Mouse (Mus musculus) spleen, adult 2 months (tissue): ENCODE measurements around the gene Ncs1.

Experiments
- CTCF ChIP-seq: fragments of 200-500 bp; IDR thresholded peaks from 2 replicates; pipeline ENCODE4 v1.5.1; 2011; ENCODE audit warnings: mild to moderate bottlenecking, inconsistent platforms; ENCODE audit not compliant: insufficient read depth, insufficient read length, insufficient replicate concordance; ENCODE audit errors: extremely low read depth
- POLR2A ChIP-seq: fragments of 200-500 bp; IDR thresholded peaks from 2 replicates; pipeline ENCODE4 v1.6.1; 2011; ENCODE audit warnings: low read depth, low read length, inconsistent platforms

DNA sequence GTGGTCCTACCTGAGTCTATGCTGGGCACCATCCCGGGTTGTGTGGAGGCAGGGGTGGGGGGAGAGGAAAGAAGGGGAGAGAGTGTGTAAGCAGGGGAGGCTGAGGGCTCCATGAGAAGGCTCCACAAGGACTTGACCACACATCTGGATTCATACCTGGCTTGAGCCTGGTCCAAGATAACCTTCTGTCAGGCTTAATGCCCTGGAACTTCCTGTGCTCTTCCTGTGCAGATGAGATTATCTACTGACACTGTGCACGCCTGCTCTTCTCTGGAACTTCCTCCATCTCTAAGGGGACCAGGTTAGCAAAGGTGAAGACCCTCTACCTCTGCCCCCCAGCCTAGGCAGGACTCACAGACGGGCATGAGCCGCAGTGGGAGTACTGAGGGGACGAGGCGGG is 3.2 kb downstream of the Ncs1 start:
- TF ChIP-seq POLR2A (no peak), CTCF (no peak)
